Mouse (Mus musculus) ES-Bruce4 (cell line): ENCODE results near the gene Pou2f3. TPM values are rescaled to one million over a fixed set of nuclear protein-coding genes. Genes with fewer than 3 reads are reported as not detected.

Source experiments
- H3K27ac ChIP-seq: 2 replicates; pipeline ENCODE4 v1.5.1; 2012; ENCODE audit warnings: low read length, inconsistent platforms; ENCODE audit not compliant: insufficient read depth
- H3K27me3 ChIP-seq: 2 replicates; pipeline ENCODE4 v1.6.1; 2012; ENCODE audit warnings: mild to moderate bottlenecking, low read length, inconsistent platforms; ENCODE audit not compliant: control insufficient read depth, poor library complexity, insufficient read depth, severe bottlenecking
- H3K36me3 ChIP-seq: 2 replicates; pipeline ENCODE4 v1.6.1; 2012; ENCODE audit warnings: inconsistent platforms, mild to moderate bottlenecking, low read length, moderate library complexity; ENCODE audit not compliant: control insufficient read depth, poor library complexity, insufficient read depth, severe bottlenecking
- H3K4me1 ChIP-seq: one replicate; pipeline ENCODE4 v1.8.1; 2011; ENCODE audit warnings: low read length; ENCODE audit not compliant: control insufficient read depth, insufficient read depth
- H3K4me3 ChIP-seq: 2 replicates; pipeline ENCODE4 v1.5.1; 2011; ENCODE audit warnings: low read depth, mild to moderate bottlenecking, low read length
- H3K9ac ChIP-seq: 2 replicates; pipeline ENCODE4 v1.6.1; 2012; ENCODE audit warnings: low read depth, mild to moderate bottlenecking, inconsistent platforms; ENCODE audit not compliant: poor library complexity, severe bottlenecking
- H3K9me3 ChIP-seq: replicated peaks from 2 replicates; pipeline ENCODE4 v1.6.1; 2012; ENCODE audit warnings: mild to moderate bottlenecking, low read length, inconsistent platforms; ENCODE audit not compliant: control insufficient read depth, poor library complexity, insufficient read depth, severe bottlenecking
- CTCF ChIP-seq: IDR thresholded peaks from one replicate; pipeline ENCODE4 v1.8.1; 2011; ENCODE audit warnings: low read depth, low read length
- EP300 ChIP-seq: IDR thresholded peaks from 2 replicates; pipeline ENCODE4 v1.6.1; 2011; ENCODE audit warnings: low read depth, low read length; ENCODE audit not compliant: insufficient read depth
- POLR2A ChIP-seq: IDR thresholded peaks from one replicate; pipeline ENCODE4 v1.8.1; 2011; ENCODE audit warnings: low read length; ENCODE audit not compliant: insufficient read depth
- polyA plus RNA-seq: library from polyadenylated mRNA; stranded (reverse); fragments of >200 nt; gene quantifications from 2 replicates; pipeline ENCODE4 v1.2.4, GENCODE M21; 2011; ENCODE audit warnings: low read depth; ENCODE audit not compliant: missing spikeins, insufficient read depth, insufficient read length

Pou2f3 gene
- polyA plus RNA-seq, 1 experiment, result 2.4 TPM

GRCm38 (mm10) chr9:43205343-43206021, 4.7 kb downstream of the Pou2f3 start:
- Histone ChIP-seq H3K27ac (no peak overlapping the region), H3K9ac (peak overlapping the region; percentile 24; the same call in 1 of the 2 replicates), H3K36me3 (no peaks in the 10 kb centered on the region), H3K4me3 (peak overlapping the region; percentile 46), H3K4me1 (peaks cover 5% of the 10 kb centered on the region), H3K9me3 (no peaks in the 10 kb centered on the region), H3K27me3 (no peaks in the 10 kb centered on the region; the same call in 1 of the 2 replicates)
- TF ChIP-seq POLR2A (no peak), CTCF (peak; percentile 47)

GRCm38 (mm10) chr9:43200212-43200611, 10.0 kb downstream of the Pou2f3 start:
- Histone ChIP-seq H3K27ac (no peak overlapping the region), H3K9me3 (no peaks in the 10 kb centered on the region), H3K4me1 (peaks cover 5% of the 10 kb centered on the region), H3K9ac (0 out of 2 replicates have a peak overlapping the region, but pooled peaks have one; percentile 30), H3K4me3 (peak overlapping the region; percentile 27; the same call in 1 of the 2 replicates), H3K36me3 (no peaks in the 10 kb centered on the region), H3K27me3 (no peaks in the 10 kb centered on the region; the same call in 1 of the 2 replicates)
- TF ChIP-seq EP300, result no peak
- TF ChIP-seq CTCF, result no peak
- TF ChIP-seq POLR2A, result no peak

GRCm38 (mm10) chr9:43194001-43194400, 16.2 kb downstream of the Pou2f3 start:
- H3K27ac ChIP-seq, result no peak overlapping the region
- H3K27me3 ChIP-seq, result no peaks in the 10 kb centered on the region
- no peak overlapping the region for H3K4me3 ChIP-seq
- no peak overlapping the region for H3K9ac ChIP-seq
- peaks cover 17% of the 10 kb centered on the region for H3K4me1 ChIP-seq
- TF ChIP-seq POLR2A (no peak), EP300 (no peak), CTCF (no peak)
- no peaks in the 10 kb centered on the region for H3K9me3 ChIP-seq
- no peaks in the 10 kb centered on the region for H3K36me3 ChIP-seq

GRCm38 (mm10) chr9:43191561-43191960, 18.6 kb downstream of the Pou2f3 start:
- Histone ChIP-seq H3K4me1 (peaks cover 25% of the 10 kb centered on the region), H3K9ac (no peak overlapping the region), H3K9me3 (no peaks in the 10 kb centered on the region), H3K4me3 (no peak overlapping the region), H3K27ac (peak overlapping the region; percentile 67; the same call in 1 of the 2 replicates), H3K27me3 (no peaks in the 10 kb centered on the region), H3K36me3 (no peaks in the 10 kb centered on the region)
- TF ChIP-seq CTCF, result no peak
- 0 out of 2 replicates have a peak, but pooled peaks have one; percentile 30 for TF ChIP-seq EP300

- Histone ChIP-seq H3K9ac (no peak overlapping the region), H3K36me3 (no peaks in the 10 kb centered on the region), H3K27me3 (no peaks in the 10 kb centered on the region), H3K4me1 (peaks cover 25% of the 10 kb centered on the region), H3K4me3 (no peak overlapping the region), H3K9me3 (no peaks in the 10 kb centered on the region), H3K27ac (no peak overlapping the region)
- TF ChIP-seq EP300 (peak; percentile 83; the same call in 1 of the 2 replicates), POLR2A (no peak)
Observed at GRCm38 (mm10) chr9:43189021-43189356, 21.2 kb downstream of the Pou2f3 start.

- H3K4me1 ChIP-seq, result peaks cover 24% of the 10 kb centered on the region
- H3K27me3 ChIP-seq, result no peaks in the 10 kb centered on the region
- H3K4me3 ChIP-seq, result no peak overlapping the region
- peak overlapping the region; percentile 56; the same call in 1 of the 2 replicates for H3K27ac ChIP-seq
- no peaks in the 10 kb centered on the region for H3K9me3 ChIP-seq
- H3K9ac ChIP-seq, result no peak overlapping the region
- TF ChIP-seq CTCF (no peak), POLR2A (no peak), EP300 (peak; percentile 72; the same call in 1 of the 2 replicates)
- no peaks in the 10 kb centered on the region for H3K36me3 ChIP-seq
Observed at GRCm38 (mm10) chr9:43188309-43189020, 21.7 kb downstream of the Pou2f3 start.
